Mouse (Mus musculus): Measurements from ENCODE around the gene Wdr63.

DNA sequence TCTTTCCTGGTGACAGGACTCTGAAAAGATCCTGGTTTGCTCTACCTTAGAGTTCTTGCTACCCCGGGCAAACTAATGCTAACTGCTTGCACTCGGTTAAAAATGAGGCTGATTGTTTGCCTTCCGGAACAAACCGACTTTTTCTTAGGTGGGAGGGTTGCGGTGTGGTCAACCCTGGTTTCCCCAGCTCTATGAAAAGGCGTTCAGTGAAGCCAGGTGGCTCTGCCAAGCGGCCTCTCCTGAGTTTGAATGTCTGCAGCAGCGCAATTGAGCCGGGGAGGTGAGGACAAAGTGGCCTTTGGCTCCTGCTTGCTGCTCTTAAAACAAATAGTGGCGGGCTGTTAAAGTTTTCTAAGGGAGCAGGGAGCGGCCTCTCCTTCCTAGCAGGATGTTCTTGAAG, 42.6 kb upstream of the Wdr63 start:
- no peak for TF ChIP-seq POLR2A (IDR thresholded peaks at IDR 0.05; ENCODE audit: borderline replicate concordance, control insufficient read depth, low read depth, low read length)
- no peak for TF ChIP-seq CTCF (IDR thresholded peaks at IDR 0.05; ENCODE audit: control insufficient read depth, insufficient read depth, low read length)
